Mouse (Mus musculus) intestine, embryonic 15.5 days (tissue): Measurements from ENCODE around the gene Olfr16. TPM values are rescaled to one million over a fixed set of nuclear protein-coding genes. Genes with fewer than 3 reads are reported as not detected.
A peak's percentile ranks its signal among the peaks of the same experiment; 100 is the strongest.

Experiments
- ATAC-seq: fragments of 200-750 bp; cut with Nextera tagmentation; 2 replicates; pipeline ENCODE4 v1.8.0; 2017; ENCODE audit warnings: moderate TSS enrichment, moderate library complexity
- H3K27ac ChIP-seq: fragments of 300-500 bp; sonication (generic); 2 replicates; pipeline ENCODE4 v1.5.1; 2015; ENCODE audit warnings: mild to moderate bottlenecking, inconsistent platforms
- H3K27me3 ChIP-seq: fragments of 300-500 bp; sonication (generic); replicated peaks from 2 replicates; pipeline ENCODE4 v1.6.1; 2015; ENCODE audit warnings: inconsistent platforms
- H3K36me3 ChIP-seq: fragments of 300-500 bp; sonication (generic); 2 replicates; pipeline ENCODE4 v1.6.1; 2015; ENCODE audit warnings: inconsistent platforms
- H3K4me1 ChIP-seq: fragments of 300-500 bp; sonication (generic); replicated peaks from 2 replicates; pipeline ENCODE4 v1.6.1; 2015; ENCODE audit warnings: inconsistent platforms
- H3K4me2 ChIP-seq: fragments of 300-500 bp; sonication (generic); replicated peaks from 2 replicates; pipeline ENCODE4 v1.6.1; 2015; ENCODE audit warnings: mild to moderate bottlenecking, inconsistent platforms
- H3K4me3 ChIP-seq: fragments of 300-500 bp; sonication (generic); replicated peaks from 2 replicates; pipeline ENCODE4 v1.5.1; 2015; ENCODE audit warnings: inconsistent platforms
- H3K9ac ChIP-seq: fragments of 300-500 bp; sonication (generic); 2 replicates; pipeline ENCODE4 v1.6.1; 2015; ENCODE audit warnings: inconsistent platforms
- H3K9me3 ChIP-seq: fragments of 300-500 bp; sonication (generic); 2 replicates; pipeline ENCODE4 v1.6.1; 2016; ENCODE audit warnings: inconsistent platforms
- WGBS: fragments of 180-500 bp; shearing (Covaris S2); methylation state at CpG from one replicate; pipeline ENCODE4 v1.1.7; 2015; 5-methylcytosine and 5-hydroxymethylcytosine counted together
- polyA plus RNA-seq: library from polyadenylated mRNA; unstranded; fragments of >200 nt; fragmentation: Nextera tagmentation; extraction: Ambion mirVana; gene quantifications from 2 replicates; pipeline ENCODE4 v1.2.1, GENCODE M21; 2015

Olfr16 gene
- not detected in 2 replicates for polyA plus RNA-seq

DNA sequence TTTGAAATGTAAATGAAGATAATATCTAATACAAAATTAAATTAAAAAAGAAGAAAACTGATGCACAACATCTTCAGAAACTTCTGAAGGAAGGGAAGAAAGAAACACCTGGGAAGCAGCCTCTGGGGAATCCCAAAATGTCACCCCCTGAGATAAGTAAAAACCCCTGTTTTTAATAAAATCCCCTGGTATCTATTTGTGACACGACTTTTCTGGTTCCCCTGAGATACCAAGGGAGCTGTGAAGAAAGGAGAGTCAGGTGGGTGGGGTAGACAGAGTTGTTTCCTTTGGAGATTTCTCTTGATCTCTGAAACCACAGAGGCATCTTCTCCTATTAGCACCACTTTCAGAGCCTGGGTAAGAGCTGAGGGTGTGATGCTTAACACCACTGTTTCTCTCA, at the start of gene Olfr16:
Gene Olfr16 (plus strand): TSS at position 250 of the 400 bp plus-strand sequence.
- Histone ChIP-seq H3K36me3 (no peaks in the 10 kb centered on the region), H3K4me3 (no peak within 1 kb of the TSS), H3K4me2 (no peak within 1 kb of the TSS), H3K27me3 (no peaks in the 10 kb centered on the region), H3K9me3 (no peaks in the 10 kb centered on the region), H3K27ac (no peak within 1 kb of the TSS), H3K9ac (no peak within 1 kb of the TSS), H3K4me1 (no peaks in the 10 kb centered on the region)
- WGBS: 52% methylated on average over 1 of the region's 1 CpGs
- ATAC-seq: no peak

DNA sequence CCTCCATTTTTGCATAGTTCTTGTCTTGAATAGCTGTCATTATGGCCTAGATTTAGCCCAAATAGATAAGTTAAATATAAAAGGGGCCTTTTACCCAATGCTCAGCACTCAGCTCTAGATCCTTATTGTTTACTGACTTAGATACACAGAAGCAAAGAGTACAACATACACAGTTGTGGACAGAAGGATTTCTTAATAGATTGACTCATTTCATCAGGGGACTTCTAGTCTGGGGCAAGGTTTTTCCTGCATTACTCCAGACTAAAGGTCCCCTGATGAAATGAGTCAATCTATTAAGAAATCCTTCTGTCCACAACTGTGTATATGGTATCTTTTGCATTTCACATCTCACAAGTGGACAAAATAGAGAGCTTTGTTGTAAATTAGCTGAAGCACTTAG, 46.9 kb upstream of the Olfr16 start:
- Histone ChIP-seq H3K4me1 (no peaks in the 10 kb centered on the region), H3K9ac (no peak overlapping the region), H3K27ac (no peak overlapping the region), H3K36me3 (no peaks in the 10 kb centered on the region), H3K4me3 (no peak overlapping the region), H3K9me3 (no peaks in the 10 kb centered on the region), H3K4me2 (no peak overlapping the region), H3K27me3 (no peaks in the 10 kb centered on the region)
- ATAC-seq: no peak

DNA sequence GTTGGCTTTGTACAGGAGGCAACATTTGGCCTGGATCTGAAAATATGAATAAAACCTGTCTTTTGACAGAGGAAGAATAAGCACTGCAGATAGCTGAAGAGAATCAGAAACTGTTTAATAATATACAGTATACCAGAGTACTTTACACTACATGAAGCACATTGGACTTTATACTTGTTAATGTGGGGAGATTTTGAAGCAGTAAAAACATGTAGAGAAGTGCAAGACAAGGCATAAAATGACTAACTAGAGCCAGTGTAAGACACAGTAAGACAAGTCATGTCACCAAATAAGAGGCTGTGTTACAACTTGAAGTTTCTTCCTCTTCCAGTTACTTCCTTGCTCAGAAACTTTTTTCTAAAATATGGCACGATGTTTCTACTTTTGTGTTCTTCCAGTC, 33.1 kb upstream of the Olfr16 start:
- no peaks in the 10 kb centered on the region for H3K4me1 ChIP-seq
- no peak overlapping the region for H3K9ac ChIP-seq
- H3K36me3 ChIP-seq: no peaks in the 10 kb centered on the region
- WGBS: 65% methylated on average over 1 of the region's 1 CpGs
- no peaks in the 10 kb centered on the region for H3K27me3 ChIP-seq
- no peak overlapping the region for H3K27ac ChIP-seq
- H3K4me3 ChIP-seq: no peak overlapping the region
- H3K9me3 ChIP-seq: no peaks in the 10 kb centered on the region
- no peak for ATAC-seq
- no peak overlapping the region for H3K4me2 ChIP-seq

DNA sequence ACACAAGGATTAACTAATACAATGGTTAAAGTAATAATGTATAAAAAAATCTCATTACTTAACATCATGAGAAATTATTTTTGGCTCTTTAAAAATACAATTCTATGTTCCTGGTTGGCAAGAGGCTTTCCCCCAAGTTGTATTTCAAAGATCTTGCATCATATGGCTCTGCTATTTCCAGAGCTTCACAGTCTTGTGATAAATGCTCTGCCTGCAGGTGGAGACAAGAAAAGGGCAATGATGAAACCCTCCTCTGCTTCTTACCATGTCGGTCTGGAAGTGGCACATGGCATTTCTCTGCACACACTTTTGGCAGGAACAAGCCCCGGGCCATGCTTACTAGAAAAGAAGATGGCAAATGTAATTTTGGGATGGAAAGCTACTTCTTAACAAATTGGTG, 31.8 kb upstream of the Olfr16 start:
- H3K27me3 ChIP-seq: no peaks in the 10 kb centered on the region
- H3K4me3 ChIP-seq: no peak overlapping the region
- H3K4me2 ChIP-seq: no peak overlapping the region
- 76% methylated on average over 2 of the region's 2 CpGs for WGBS
- H3K9me3 ChIP-seq: no peaks in the 10 kb centered on the region
- H3K9ac ChIP-seq: no peak overlapping the region
- ATAC-seq: no peak
- no peaks in the 10 kb centered on the region for H3K36me3 ChIP-seq
- no peaks in the 10 kb centered on the region for H3K4me1 ChIP-seq
- no peak overlapping the region for H3K27ac ChIP-seq

DNA sequence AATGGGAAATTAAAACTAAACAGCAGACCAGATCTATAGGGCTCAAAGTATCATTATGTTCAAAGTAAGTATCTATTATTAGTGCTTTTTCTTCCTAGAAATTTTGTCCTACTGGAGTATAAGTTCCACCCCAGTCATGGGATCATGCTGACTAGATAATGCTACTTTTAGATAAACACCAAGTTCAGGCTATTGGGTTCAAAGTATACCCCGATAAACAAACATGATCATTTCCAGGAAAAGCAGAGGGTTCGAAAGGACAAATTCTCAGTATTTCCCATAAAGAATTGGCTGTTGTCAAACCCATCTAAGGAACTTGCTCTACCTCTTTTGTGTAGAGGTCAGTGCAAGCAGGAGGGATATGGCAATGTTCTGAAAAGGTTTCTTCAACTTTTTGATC, 18.0 kb upstream of the Olfr16 start:
- no peaks in the 10 kb centered on the region for H3K4me1 ChIP-seq
- no peak overlapping the region for H3K4me3 ChIP-seq
- H3K36me3 ChIP-seq: no peaks in the 10 kb centered on the region
- H3K9me3 ChIP-seq: no peaks in the 10 kb centered on the region
- no peak for ATAC-seq
- no peak overlapping the region for H3K9ac ChIP-seq
- no peak overlapping the region for H3K27ac ChIP-seq
- H3K4me2 ChIP-seq: no peak overlapping the region
- 84% methylated on average over 2 of the region's 2 CpGs for WGBS
- no peaks in the 10 kb centered on the region for H3K27me3 ChIP-seq

DNA sequence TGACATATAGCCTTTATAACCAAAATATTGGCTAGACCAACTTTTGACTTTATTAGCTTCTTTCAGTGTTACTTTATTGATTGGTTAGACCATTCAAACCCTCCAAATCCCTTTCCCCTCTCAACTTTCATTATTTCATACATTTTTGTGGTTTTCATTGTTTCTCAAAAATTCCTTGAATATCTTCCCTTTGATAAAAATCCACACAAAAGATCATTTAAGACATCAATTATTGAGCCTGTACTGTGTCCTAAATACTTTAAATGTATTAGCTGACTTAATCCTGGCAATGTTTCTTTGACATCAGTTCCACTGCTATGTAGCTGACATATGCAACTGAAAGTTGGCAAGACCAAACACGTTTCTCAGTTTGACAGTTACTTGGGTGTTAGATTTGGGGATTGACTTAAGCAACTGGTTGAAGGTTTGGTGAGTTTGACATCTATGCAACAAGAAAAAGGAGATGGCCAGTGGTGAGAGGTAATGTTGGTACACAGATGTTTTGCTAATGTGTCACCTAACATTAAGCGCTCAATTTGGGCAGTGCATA, 1.0 kb downstream of the Olfr16 start:
- no peak overlapping the region for H3K4me3 ChIP-seq
- H3K4me2 ChIP-seq: no peak overlapping the region
- H3K9ac ChIP-seq: no peak overlapping the region
- 76% methylated on average over 2 of the region's 2 CpGs for WGBS
- no peaks in the 10 kb centered on the region for H3K9me3 ChIP-seq
- no peak for ATAC-seq
- no peaks in the 10 kb centered on the region for H3K27me3 ChIP-seq
- no peak overlapping the region for H3K27ac ChIP-seq
- H3K4me1 ChIP-seq: no peaks in the 10 kb centered on the region
- no peaks in the 10 kb centered on the region for H3K36me3 ChIP-seq

DNA sequence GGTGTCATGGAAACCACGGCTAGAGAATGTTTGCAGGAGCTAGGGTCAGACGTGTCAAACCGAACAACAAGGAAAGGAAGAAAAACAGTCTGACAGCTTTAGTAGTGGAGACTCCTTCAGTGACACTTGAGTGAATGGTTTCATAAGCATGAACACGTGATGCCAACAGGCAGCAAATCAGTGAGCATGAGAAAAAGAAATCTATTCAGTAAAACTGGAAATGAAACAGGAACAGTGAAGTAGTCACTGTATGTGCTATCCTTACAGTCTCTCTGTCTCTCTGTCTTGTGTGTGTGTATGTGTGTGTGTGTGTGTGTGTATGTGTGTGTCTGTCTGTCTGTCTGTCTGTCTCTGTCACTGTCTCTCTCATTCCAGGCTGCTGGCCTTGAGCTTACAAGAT, 5.2 kb downstream of the Olfr16 start:
- Histone ChIP-seq H3K27ac (no peak overlapping the region), H3K4me3 (no peak overlapping the region), H3K27me3 (no peaks in the 10 kb centered on the region), H3K4me1 (no peaks in the 10 kb centered on the region), H3K36me3 (no peaks in the 10 kb centered on the region), H3K9ac (no peak overlapping the region), H3K4me2 (no peak overlapping the region), H3K9me3 (no peaks in the 10 kb centered on the region)
- no peak for ATAC-seq
- WGBS: 56% methylated on average over 4 of the region's 4 CpGs

DNA sequence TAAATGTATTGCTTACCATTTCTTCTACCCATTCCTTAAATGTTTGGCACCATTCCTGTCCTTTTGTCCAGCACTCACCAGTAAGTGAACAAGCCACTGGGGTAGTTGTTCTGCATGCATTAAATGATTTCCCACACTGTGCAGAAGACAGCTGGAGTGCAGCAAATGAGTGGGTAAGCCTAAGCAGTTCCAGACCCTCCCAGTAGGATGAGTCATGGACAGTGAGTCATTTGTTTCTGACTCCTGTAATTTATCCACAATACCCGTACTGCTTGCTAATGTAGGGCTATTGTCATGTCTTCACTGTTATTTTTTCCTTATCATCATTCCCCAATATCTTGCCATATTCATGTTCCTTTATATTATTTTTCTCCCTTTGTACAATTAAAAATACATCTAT, 10.2 kb downstream of the Olfr16 start:
- no peak overlapping the region for H3K4me2 ChIP-seq
- H3K36me3 ChIP-seq: no peaks in the 10 kb centered on the region
- no peak for ATAC-seq
- H3K4me1 ChIP-seq: no peaks in the 10 kb centered on the region
- H3K9ac ChIP-seq: no peak overlapping the region
- no peaks in the 10 kb centered on the region for H3K27me3 ChIP-seq
- 37% methylated on average over 1 of the region's 1 CpGs for WGBS
- H3K27ac ChIP-seq: no peak overlapping the region
- H3K9me3 ChIP-seq: no peaks in the 10 kb centered on the region
- H3K4me3 ChIP-seq: no peak overlapping the region

DNA sequence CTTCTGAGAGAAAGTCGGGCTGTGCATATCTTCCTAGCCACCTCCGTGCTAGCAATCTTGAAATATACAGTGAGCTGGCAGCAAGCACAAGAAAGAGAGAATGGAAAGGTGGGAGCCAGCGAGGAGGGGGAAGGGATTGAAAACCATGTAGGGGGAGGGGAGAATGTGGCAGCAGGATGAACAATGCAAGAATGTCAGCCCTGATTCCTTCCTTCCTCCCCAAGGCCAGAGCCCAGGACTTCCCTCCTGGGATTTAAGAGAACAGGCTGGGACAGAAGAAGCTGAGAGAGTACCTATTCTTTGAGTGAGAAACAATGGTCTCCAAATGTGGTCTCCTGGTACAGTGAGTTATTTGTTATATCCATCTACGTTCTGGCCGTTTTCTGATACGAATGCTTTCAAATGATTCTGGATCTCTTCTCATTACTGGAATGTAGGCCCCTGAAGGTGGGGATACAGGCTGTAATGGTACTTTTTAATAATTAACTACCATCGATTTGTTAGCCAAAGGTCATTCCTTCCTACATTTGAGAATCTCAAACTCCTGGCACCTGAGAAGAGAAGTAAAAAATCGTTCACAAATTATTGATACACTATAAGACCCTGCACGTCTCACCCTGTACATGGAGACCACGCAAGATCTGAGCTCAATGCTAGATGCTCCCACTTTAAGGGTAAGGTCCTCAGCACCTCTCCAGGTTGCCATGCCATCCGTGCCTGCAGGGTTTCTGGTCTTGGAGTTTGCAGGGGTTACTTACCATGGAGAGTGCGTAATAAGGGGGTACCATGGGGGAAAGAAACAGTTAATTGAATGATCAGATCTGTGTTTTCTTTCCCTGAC, 39.8 kb downstream of the Olfr16 start:
- Histone ChIP-seq H3K4me2 (peak overlapping the region; percentile 37), H3K27ac (peak overlapping the region; percentile 51; the same call in 1 of the 2 replicates)
- ATAC-seq: peak; percentile 92

DNA sequence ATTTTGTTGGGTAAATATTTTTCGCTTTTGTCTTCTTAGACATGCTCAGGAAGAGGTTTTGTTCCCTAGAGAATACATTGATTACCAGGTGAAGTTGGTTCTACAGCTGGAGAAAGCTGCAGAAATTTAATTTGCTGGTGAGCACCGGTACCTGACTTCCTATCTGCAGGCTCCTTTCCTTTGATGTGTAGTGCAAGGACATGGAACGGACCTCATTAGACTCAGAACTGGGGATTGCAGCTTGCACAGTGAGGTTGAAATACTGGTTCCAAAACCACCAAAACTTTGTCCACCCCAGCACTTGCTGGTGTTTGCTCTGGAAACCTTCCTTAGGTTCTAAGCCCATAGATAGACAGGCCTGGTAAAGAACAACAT, 40.4 kb downstream of the Olfr16 start:
- H3K4me1 ChIP-seq: no peaks in the 10 kb centered on the region
- peak; percentile 56 for ATAC-seq
- no peak overlapping the region for H3K9ac ChIP-seq
- H3K27me3 ChIP-seq: no peaks in the 10 kb centered on the region
- peak overlapping the region; percentile 37 for H3K4me2 ChIP-seq
- H3K4me3 ChIP-seq: peak overlapping the region; percentile 15; the same call in 1 of the 2 replicates
- no peaks in the 10 kb centered on the region for H3K9me3 ChIP-seq
- WGBS: 68% methylated on average over 3 of the region's 3 CpGs
- H3K27ac ChIP-seq: 0 out of 2 replicates have a peak overlapping the region, but pooled peaks have one; percentile 28
- no peaks in the 10 kb centered on the region for H3K36me3 ChIP-seq

More for the DNA sequence above, 39.8 kb downstream of the Olfr16 start:
- Histone ChIP-seq H3K27me3 (no peaks in the 10 kb centered on the region), H3K36me3 (no peaks in the 10 kb centered on the region), H3K9me3 (no peaks in the 10 kb centered on the region), H3K4me3 (peak overlapping the region; percentile 15; the same call in 1 of the 2 replicates), H3K4me1 (no peaks in the 10 kb centered on the region), H3K9ac (no peak overlapping the region)
- 56% methylated on average over 12 of the region's 12 CpGs for WGBS

Other genes starting within 250 kb of the Olfr16 start
- gene Apcs, start 55.4 kb upstream of the Olfr16 start, polyA plus RNA-seq: 3.6 and 4.9 TPM in 2 replicates
- not detected in 2 replicates for gene Olfr1408, start 187.0 kb downstream of the Olfr16 start, polyA plus RNA-seq
- gene Olfr1406, start 240.2 kb downstream of the Olfr16 start, polyA plus RNA-seq: not detected in 2 replicates
- not detected in 2 replicates for gene Olfr218, start 247.4 kb downstream of the Olfr16 start, polyA plus RNA-seq